Mouse (Mus musculus) gastrocnemius, postnatal 36 days (tissue): Measurements from ENCODE around the gene Olfr374. TPM values are rescaled to one million over a fixed set of nuclear protein-coding genes. Genes with fewer than 3 reads are reported as not detected.

Experiments
- total RNA-seq, 2 experiments: library from RNA; stranded (reverse); gene quantifications; 2 replicates each; pipeline ENCODE4 v1.2.3; 2021

Olfr374 gene
- total RNA-seq, 2 experiments from 2014 or later = not detected

Other genes with a start within 250 kb of the Olfr374 start
- 1 to 10 TPM; 1.6 to 2.3 TPM for gene Zfp709, start 225.0 kb upstream of the Olfr374 start, total RNA-seq
- 1 to 10 TPM; 2.1 to 2.6 TPM for gene Zfp882, start 198.4 kb upstream of the Olfr374 start, total RNA-seq
- gene Zfp617, start 198.4 kb upstream of the Olfr374 start, total RNA-seq = 10 to 100 TPM; 15.7 to 19.1 TPM
- 1 to 10 TPM; 2.0 to 2.9 TPM for gene Zfp961, start 156.0 kb upstream of the Olfr374 start, total RNA-seq
- gene Cyp4f18, start 97.4 kb upstream of the Olfr374 start, total RNA-seq = under 1 TPM in 1 of 2 experiments, not detected in 1; 0.37 TPM
- gene Olfr372, start 65.8 kb upstream of the Olfr374 start, total RNA-seq = not detected
- gene Olfr373, start 23.9 kb upstream of the Olfr374 start, total RNA-seq = not detected
- gene Tpm4, start 27.9 kb downstream of the Olfr374 start, total RNA-seq = 10 to 100 TPM; 28.1 to 35.5 TPM
- gene Rab8a, start 54.2 kb downstream of the Olfr374 start, total RNA-seq = 10 to 100 TPM in 1 of 2 experiments, 1 to 10 TPM in 1; 6.0 to 10.0 TPM
- not detected for gene Hsh2d, start 82.6 kb downstream of the Olfr374 start, total RNA-seq
- gene Cib3, start 105.8 kb downstream of the Olfr374 start, total RNA-seq = not detected
- not detected for gene Gm11034, start 106.6 kb downstream of the Olfr374 start, total RNA-seq
- gene Fam32a, start 112.7 kb downstream of the Olfr374 start, total RNA-seq = 1 to 10 TPM; 8.3 to 8.6 TPM
- 10 to 100 TPM; 21.4 to 22.4 TPM for gene Ap1m1, start 133.0 kb downstream of the Olfr374 start, total RNA-seq
- gene Gm10282, start 198.2 kb downstream of the Olfr374 start, total RNA-seq = 1 to 10 TPM; 2.0 to 3.0 TPM
- gene Klf2, start 212.0 kb downstream of the Olfr374 start, total RNA-seq = 10 to 100 TPM in 1 of 2 experiments, 1 to 10 TPM in 1; 9.3 to 26.4 TPM